Mouse (Mus musculus): ENCODE data around the gene Angptl1.

The Angptl1 gene

GRCm38 (mm10) chr1:156884782-156885181 lies 46.4 kb downstream of the Angptl1 start:
- DNase-seq: no peak

- no peak for DNase-seq
These were observed 47.5 kb downstream of the Angptl1 start for GRCm38 (mm10) chr1:156885879-156886278.

- no peak for DNase-seq
These were observed 50.5 kb downstream of the Angptl1 start for GRCm38 (mm10) chr1:156888830-156889229.

GRCm38 (mm10) chr1:156891561-156891960 lies 53.2 kb downstream of the Angptl1 start:
- no peak for DNase-seq

GRCm38 (mm10) chr1:156901689-156902088 lies 63.3 kb downstream of the Angptl1 start:
- no peak for DNase-seq

GRCm38 (mm10) chr1:156903899-156904298 lies 65.5 kb downstream of the Angptl1 start:
- DNase-seq: no peak

GRCm38 (mm10) chr1:156905660-156906059 lies 67.3 kb downstream of the Angptl1 start:
- no peak for DNase-seq

GRCm38 (mm10) chr1:156909265-156909664 lies 70.9 kb downstream of the Angptl1 start:
- no peak for DNase-seq

- no peak for DNase-seq
These were observed 71.5 kb downstream of the Angptl1 start for GRCm38 (mm10) chr1:156909866-156910265.
